20 mouse cellular contexts compared by ENCODE assay signal in the genomic region with DNA sequence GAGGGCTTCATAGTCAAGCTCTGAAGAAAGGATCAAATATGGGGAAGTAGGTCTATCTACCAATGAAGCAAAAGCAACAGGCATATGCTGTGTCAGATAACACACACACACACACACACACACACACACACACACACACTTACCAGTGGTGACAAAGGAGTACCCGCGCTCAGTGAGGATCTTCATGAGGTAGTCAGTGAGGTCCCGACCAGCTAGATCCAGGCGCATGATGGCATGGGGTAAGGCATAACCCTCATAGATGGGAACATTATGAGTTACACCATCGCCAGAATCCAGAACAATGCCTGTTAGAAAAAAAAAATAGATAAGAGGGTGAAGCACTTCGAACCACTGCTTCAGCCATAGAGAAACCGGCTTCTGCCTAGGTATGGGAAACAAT. TPM values are rescaled to one million over a fixed set of nuclear protein-coding genes. Genes with fewer than 3 reads are reported as not detected.
DNase-seq lines count a peak whose midpoint lies in the region; ATAC-seq and TF ChIP-seq lines count a peak whose summit lies in the region.
"Had no signal": no experiment of that assay in that cellular context is flagged by ENCODE, and none has a peak within 500 bp of the region (broad histone marks: within the 10 kb centered on the region; RNA-seq: fewer than 3 reads in every experiment).

No protein-coding gene starts in this region.

- H3K9ac ChIP-seq in heart, embryonic 11.5 days (ENCODE audit: low read depth, low read length) = peak overlapping the region; percentile 94
- peak overlapping the region; percentile 66 for H3K9ac ChIP-seq in heart, embryonic 15.5 days
- H3K9ac ChIP-seq: embryonic facial prominence, embryonic 12.5 days; forebrain, embryonic 15.5 days; hindbrain, embryonic 13.5 days had no signal

- no peaks in the 10 kb centered on the region for H3K27me3 ChIP-seq in heart, embryonic 11.5 days (ENCODE audit: control insufficient read depth, insufficient read depth, low read length)
- H3K27me3 ChIP-seq in heart, embryonic 15.5 days = no peaks in the 10 kb centered on the region
- no peaks in the 10 kb centered on the region for H3K27me3 ChIP-seq in myocyte (ENCODE audit: control insufficient read depth, insufficient read depth, insufficient read length)
- H3K27me3 ChIP-seq: embryonic facial prominence, embryonic 12.5 days; forebrain, embryonic 15.5 days; hindbrain, embryonic 13.5 days had no signal

- TF ChIP-seq POLR2A in myocyte (IDR thresholded peaks at IDR 0.05; ENCODE audit: insufficient read length, low read depth) = no peak

- no peak for DNase-seq in heart, adult 8-10 months (ENCODE audit: low spot score)
- DNase-seq in MEL-GATA-1-ER (ENCODE audit: extremely low read depth, low read depth) = peak; percentile 41
- DNase-seq in layer of hippocampus, adult 11-12 months (ENCODE audit: low spot score) = no peak
- DNase-seq: adrenal gland, adult 8-10 months; adrenal gland, postnatal 36 days; cerebellum, adult 8-10 months; cerebellum, postnatal 25 days; gastrocnemius, postnatal 36 days; kidney, adult 11 months; kidney, adult 9 months had no signal

- H3K36me3 ChIP-seq in heart, embryonic 11.5 days (ENCODE audit: control insufficient read depth, insufficient read depth, low read length) = no peaks in the 10 kb centered on the region
- no peaks in the 10 kb centered on the region; the same call in 1 of the 2 replicates for H3K36me3 ChIP-seq in heart, embryonic 15.5 days
- peaks cover 9% of the 10 kb centered on the region for H3K36me3 ChIP-seq in myocyte (ENCODE audit: control insufficient read depth, insufficient read depth)
- H3K36me3 ChIP-seq: embryonic facial prominence, embryonic 12.5 days; forebrain, embryonic 15.5 days; hindbrain, embryonic 13.5 days had no signal

- no peaks in the 10 kb centered on the region for H3K79me2 ChIP-seq in myocyte (ENCODE audit: control insufficient read depth, insufficient read depth)

- peak overlapping the region; percentile 62 for H3K4me3 ChIP-seq in heart, embryonic 11.5 days (ENCODE audit: low read depth, low read length)
- peak overlapping the region; percentile 59 for H3K4me3 ChIP-seq in heart, embryonic 15.5 days
- peak overlapping the region; percentile 50 for H3K4me3 ChIP-seq in myocyte
- H3K4me3 ChIP-seq: embryonic facial prominence, embryonic 12.5 days; forebrain, embryonic 15.5 days; hindbrain, embryonic 13.5 days had no signal

- peak overlapping the region; percentile 63 for H3K4me2 ChIP-seq in heart, embryonic 11.5 days
- peak overlapping the region; percentile 59 for H3K4me2 ChIP-seq in heart, embryonic 15.5 days
- peak overlapping the region; percentile 68 for H3K4me2 ChIP-seq in myocyte (ENCODE audit: low read depth)
- H3K4me2 ChIP-seq: embryonic facial prominence, embryonic 12.5 days; forebrain, embryonic 15.5 days; hindbrain, embryonic 13.5 days had no signal

- H3K27ac ChIP-seq in heart, embryonic 11.5 days (ENCODE audit: low read depth, low read length) = peak overlapping the region; percentile 99
- peak overlapping the region; percentile 98 for H3K27ac ChIP-seq in heart, embryonic 15.5 days
- H3K27ac ChIP-seq: embryonic facial prominence, embryonic 12.5 days; forebrain, embryonic 15.5 days; hindbrain, embryonic 13.5 days; hindbrain, postnatal 0 days had no signal

- no peak overlapping the region for H3ac ChIP-seq in myocyte (ENCODE audit: control insufficient read depth, insufficient read length)

- 66% methylated on average over 7 of the region's 7 CpGs for WGBS in heart, embryonic 11.5 days (ENCODE audit: insufficient replicate concordance)
- 51% methylated on average over 7 of the region's 7 CpGs for WGBS in heart, embryonic 15.5 days

- H3K4me1 ChIP-seq in heart, embryonic 11.5 days (ENCODE audit: control insufficient read depth, insufficient read depth, low read length) = no peaks in the 10 kb centered on the region; the same call in 1 of the 2 replicates
- H3K4me1 ChIP-seq in heart, embryonic 15.5 days (replicated peaks) = no peaks in the 10 kb centered on the region; the same call in 1 of the 2 replicates

- no peak for ATAC-seq in heart, embryonic 11.5 days (replicated peaks; ENCODE audit: insufficient number of reproducible peaks, low FRiP score, low TSS enrichment)
- ATAC-seq in heart, embryonic 15.5 days (replicated peaks; ENCODE audit: insufficient number of reproducible peaks, insufficient read depth, low FRiP score, low read depth) = no peak
- ATAC-seq: forebrain, embryonic 15.5 days; hindbrain, postnatal 0 days had no signal

- no peaks in the 10 kb centered on the region for H3K9me3 ChIP-seq in heart, embryonic 11.5 days (replicated peaks; ENCODE audit: control insufficient read depth, low read length)
- H3K9me3 ChIP-seq in heart, embryonic 15.5 days (replicated peaks) = no peaks in the 10 kb centered on the region
- H3K9me3 ChIP-seq: embryonic facial prominence, embryonic 12.5 days; forebrain, embryonic 15.5 days; hindbrain, embryonic 13.5 days had no signal

TF ChIP-seq in myocyte, 11 proteins besides CTCF, POLR2A, EP300 and RAD21:
- TF ChIP-seq POLR2AphosphoS2 (IDR thresholded peaks at IDR 0.05; ENCODE audit: insufficient read length, low read depth) = peak; percentile 62
- no peak for TF ChIP-seq CEBPB (IDR thresholded peaks at IDR 0.05; ENCODE audit: insufficient read depth, poor library complexity, severe bottlenecking)

RNA-seq across cellular contexts. Expression of a gene that starts 4.0 kb away (rescaled TPM):
- 12,441 and 13,029 TPM in 2 replicates for polyA plus RNA-seq in heart, embryonic 11.5 days (2014; fragmentation: Nextera tagmentation; extraction: Ambion mirVana)
- total RNA-seq in heart, adult 8-10 months (2022) = over 10,000 TPM in 3 of 4 experiments, 1,000 to 10,000 TPM in 1; 8,568 to 14,785 (median 13,606) TPM
- 11,796 and 13,111 TPM in 2 replicates for polyA plus RNA-seq in heart, embryonic 15.5 days (2015; fragmentation: Nextera tagmentation; extraction: Ambion mirVana)
- polyA plus RNA-seq in myocyte (2012; fragmentation: generic; extraction: Trizol) = 2,846 TPM
- total RNA-seq: adrenal gland, adult 8-10 months; adrenal gland, postnatal 36 days; hematopoietic stem cell, adult 5-6 weeks had no signal

RNA-seq across cellular contexts. Expression of a gene that starts 36.0 kb away (rescaled TPM):
- not detected in 2 replicates for polyA plus RNA-seq in heart, embryonic 11.5 days (2014; fragmentation: Nextera tagmentation; extraction: Ambion mirVana)
- total RNA-seq in heart, adult 8-10 months (2022) = not detected
- polyA plus RNA-seq in heart, embryonic 15.5 days (2015; fragmentation: Nextera tagmentation; extraction: Ambion mirVana) = 0.06 and 0.51 TPM in 2 replicates
- polyA plus RNA-seq in myocyte (2012; fragmentation: generic; extraction: Trizol) = not detected
- total RNA-seq: ES-E14; gastrocnemius, adult 8-10 months; gastrocnemius, postnatal 36 days; hematopoietic stem cell, adult 5-6 weeks had no signal
